Mouse (Mus musculus) hindbrain, embryonic 15.5 days (tissue): ENCODE data around the gene 4930579F01Rik. TPM values are rescaled to one million over a fixed set of nuclear protein-coding genes. Genes with fewer than 3 reads are reported as not detected.

ENCODE experiments used
- ATAC-seq: fragments of 200-750 bp; cut with Nextera tagmentation; 2 replicates; pipeline ENCODE4 v1.8.0; 2017; ENCODE audit warnings: low read depth, moderate number of reproducible peaks, moderate TSS enrichment; ENCODE audit not compliant: low FRiP score
- H3K27ac ChIP-seq: fragments of 300-500 bp; sonication (generic); replicated peaks from 2 replicates; pipeline ENCODE4 v1.5.1; 2015; ENCODE audit warnings: mild to moderate bottlenecking, inconsistent platforms
- H3K27me3 ChIP-seq: fragments of 300-500 bp; sonication (generic); 2 replicates; pipeline ENCODE4 v1.6.1; 2015; ENCODE audit warnings: control low read depth, inconsistent platforms
- H3K36me3 ChIP-seq: fragments of 300-500 bp; sonication (generic); 2 replicates; pipeline ENCODE4 v1.6.1; 2015; ENCODE audit warnings: control low read depth, inconsistent platforms
- H3K4me1 ChIP-seq: fragments of 300-500 bp; sonication (generic); replicated peaks from 2 replicates; pipeline ENCODE4 v1.6.1; 2015; ENCODE audit warnings: control low read depth, inconsistent platforms
- H3K4me2 ChIP-seq: fragments of 300-500 bp; sonication (generic); 2 replicates; pipeline ENCODE4 v1.6.1; 2015; ENCODE audit warnings: moderate library complexity, mild to moderate bottlenecking, inconsistent platforms
- H3K4me3 ChIP-seq: fragments of 300-500 bp; sonication (generic); 2 replicates; pipeline ENCODE4 v1.5.1; 2015; ENCODE audit warnings: mild to moderate bottlenecking, inconsistent platforms
- H3K9ac ChIP-seq: fragments of 300-500 bp; sonication (generic); 2 replicates; pipeline ENCODE4 v1.6.1; 2015; ENCODE audit warnings: inconsistent platforms
- H3K9me3 ChIP-seq: fragments of 300-500 bp; sonication (generic); 2 replicates; pipeline ENCODE4 v1.6.1; 2016; ENCODE audit warnings: control low read depth, inconsistent platforms
- WGBS: fragments of 180-500 bp; shearing (Covaris S2); methylation state at CpG from one replicate; pipeline ENCODE4 v1.1.7; 2015; 5-methylcytosine and 5-hydroxymethylcytosine counted together
- polyA plus RNA-seq: library from polyadenylated mRNA; unstranded; fragments of >200 nt; fragmentation: Nextera tagmentation; extraction: Ambion mirVana; gene quantifications from 2 replicates; pipeline ENCODE4 v1.2.1, GENCODE M21; 2015

4930579F01Rik gene
- polyA plus RNA-seq, 1 experiment from 2014 or later: 0.09 TPM

DNA sequence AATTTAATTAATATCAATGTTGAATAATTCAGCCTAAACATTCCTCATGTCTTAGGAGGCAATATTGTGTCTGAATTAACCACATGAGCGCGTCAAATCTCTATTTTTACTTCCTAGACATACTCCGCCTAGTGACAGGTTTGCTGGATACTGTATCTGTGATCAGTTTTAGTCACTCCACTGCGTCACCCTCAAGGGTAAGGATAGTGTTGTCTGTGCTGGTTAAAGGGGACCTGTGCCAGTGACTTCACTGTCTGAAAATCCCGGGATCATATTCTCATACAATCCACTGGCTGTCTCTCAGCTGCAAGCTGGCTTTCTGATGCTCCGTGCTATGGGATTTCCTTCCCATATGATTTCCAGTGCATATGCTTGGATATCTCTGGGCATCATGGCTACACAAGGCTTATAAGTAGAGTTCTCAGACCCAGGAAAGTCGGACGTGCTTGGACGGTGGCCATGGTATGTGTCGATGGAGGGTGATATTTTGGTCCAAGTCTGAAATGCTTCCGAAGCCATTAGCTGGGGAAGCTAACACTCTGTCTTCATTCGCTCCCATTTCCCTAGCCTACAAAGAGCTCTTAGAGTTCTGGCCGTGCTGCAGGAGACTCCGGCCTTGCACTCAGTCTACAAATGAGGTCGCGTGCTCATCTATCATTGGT lies 74.0 kb downstream of the 4930579F01Rik start:
- Histone ChIP-seq H3K4me1 (no peaks in the 10 kb centered on the region), H3K4me3 (no peak overlapping the region), H3K36me3 (no peaks in the 10 kb centered on the region), H3K27me3 (no peaks in the 10 kb centered on the region), H3K9ac (no peak overlapping the region), H3K27ac (no peak overlapping the region), H3K4me2 (no peak overlapping the region), H3K9me3 (no peaks in the 10 kb centered on the region)
- WGBS: 95% methylated on average over 16 of the region's 16 CpGs
- no peak for ATAC-seq

DNA sequence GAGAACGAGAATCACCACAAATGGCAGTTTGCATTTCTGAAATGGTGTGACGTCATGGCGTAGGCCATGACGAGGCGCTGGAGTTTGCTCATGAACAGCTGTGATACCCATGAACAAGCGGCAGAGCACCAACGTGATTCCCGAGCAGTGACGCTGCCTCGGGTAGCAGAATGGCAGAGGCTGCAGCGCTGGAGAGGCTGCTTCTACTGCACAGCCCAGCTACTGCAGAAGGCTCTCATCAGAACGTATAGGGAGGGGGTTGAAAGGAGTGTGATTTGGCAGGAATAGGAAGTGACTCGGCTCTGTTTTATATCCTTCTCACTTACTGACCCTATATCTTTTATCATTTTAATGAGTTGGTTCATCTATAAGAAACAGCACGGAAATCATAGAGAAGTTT lies 74.8 kb downstream of the 4930579F01Rik start:
- Histone ChIP-seq H3K4me2 (no peak overlapping the region), H3K27me3 (no peaks in the 10 kb centered on the region), H3K9me3 (no peaks in the 10 kb centered on the region), H3K9ac (no peak overlapping the region), H3K27ac (no peak overlapping the region), H3K4me3 (no peak overlapping the region), H3K4me1 (no peaks in the 10 kb centered on the region), H3K36me3 (no peaks in the 10 kb centered on the region)
- WGBS: 75% methylated on average over 14 of the region's 14 CpGs
- no peak for ATAC-seq

DNA sequence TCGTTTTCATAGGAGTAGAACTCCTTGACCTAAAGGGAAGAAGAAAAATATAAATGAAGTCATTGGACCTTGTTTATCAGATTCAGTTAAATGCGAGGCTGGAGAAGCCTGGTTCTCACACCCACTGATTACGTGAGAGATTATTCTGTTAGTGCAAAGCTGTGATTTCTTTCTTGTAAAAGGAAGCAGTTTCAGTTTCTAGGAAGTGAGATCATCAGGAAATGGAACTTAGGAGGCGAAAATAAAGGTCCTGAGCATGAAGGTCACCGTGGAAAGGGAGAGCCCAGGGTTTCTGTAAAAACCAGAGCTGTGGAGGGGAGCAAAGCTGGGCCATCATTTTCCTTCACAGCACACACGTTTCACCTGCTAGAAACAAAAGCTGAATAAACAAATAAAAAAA lies 75.2 kb downstream of the 4930579F01Rik start:
- H3K9ac ChIP-seq: no peak overlapping the region
- H3K4me2 ChIP-seq: no peak overlapping the region
- no peak for ATAC-seq
- no peaks in the 10 kb centered on the region for H3K27me3 ChIP-seq
- no peak overlapping the region for H3K27ac ChIP-seq
- no peaks in the 10 kb centered on the region for H3K9me3 ChIP-seq
- H3K36me3 ChIP-seq: no peaks in the 10 kb centered on the region
- no peak overlapping the region for H3K4me3 ChIP-seq
- 80% methylated on average over 6 of the region's 6 CpGs for WGBS
- H3K4me1 ChIP-seq: no peaks in the 10 kb centered on the region

DNA sequence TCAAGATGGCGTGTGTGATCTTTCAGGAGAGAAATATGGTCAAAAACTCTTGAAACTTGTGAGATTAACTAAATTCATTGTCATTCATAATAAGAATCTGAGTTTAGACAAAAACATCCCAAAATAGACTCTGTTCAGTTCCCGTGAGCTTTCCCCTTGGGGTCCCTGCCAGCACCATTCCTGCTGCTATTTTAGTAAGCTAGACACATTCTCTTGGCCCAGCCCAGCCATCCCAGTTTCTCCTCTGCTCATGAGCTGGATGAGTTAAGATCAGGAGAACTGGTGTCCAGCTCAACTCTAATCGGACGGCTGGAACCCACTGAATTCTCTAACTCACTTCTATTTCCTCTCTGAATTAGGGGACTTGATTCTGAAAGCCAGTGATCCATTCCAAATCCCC lies 76.8 kb downstream of the 4930579F01Rik start:
- no peaks in the 10 kb centered on the region for H3K36me3 ChIP-seq
- no peak overlapping the region for H3K9ac ChIP-seq
- H3K27me3 ChIP-seq: no peaks in the 10 kb centered on the region
- H3K4me2 ChIP-seq: no peak overlapping the region
- H3K9me3 ChIP-seq: no peaks in the 10 kb centered on the region
- no peaks in the 10 kb centered on the region for H3K4me1 ChIP-seq
- no peak overlapping the region for H3K27ac ChIP-seq
- WGBS: 88% methylated on average over 4 of the region's 4 CpGs
- H3K4me3 ChIP-seq: no peak overlapping the region
- no peak for ATAC-seq

DNA sequence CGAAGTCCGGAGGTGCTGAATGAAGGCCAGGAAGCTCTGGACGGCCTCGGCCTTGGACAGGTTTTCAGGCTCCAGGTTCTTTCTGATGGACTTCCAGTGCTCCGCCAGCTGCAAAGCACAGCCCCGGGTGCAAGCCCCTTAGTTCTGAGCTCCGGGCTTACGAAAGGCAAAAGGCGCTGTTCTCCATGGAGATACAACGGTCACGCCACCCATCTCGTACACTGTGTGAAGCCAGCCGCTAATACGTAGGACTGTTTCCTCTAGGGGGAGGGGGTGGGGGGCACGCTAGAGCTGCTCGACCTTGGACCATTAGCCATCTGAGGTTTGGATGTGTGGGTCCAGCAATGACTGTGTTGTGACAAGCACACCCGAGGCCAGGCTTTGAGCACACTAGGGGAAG lies 79.5 kb downstream of the 4930579F01Rik start:
- no peak overlapping the region for H3K27ac ChIP-seq
- H3K4me1 ChIP-seq: no peaks in the 10 kb centered on the region
- 85% methylated on average over 17 of the region's 17 CpGs for WGBS
- H3K36me3 ChIP-seq: no peaks in the 10 kb centered on the region
- no peaks in the 10 kb centered on the region for H3K9me3 ChIP-seq
- H3K4me3 ChIP-seq: no peak overlapping the region
- ATAC-seq: no peak
- no peak overlapping the region for H3K4me2 ChIP-seq
- H3K9ac ChIP-seq: no peak overlapping the region
- no peaks in the 10 kb centered on the region for H3K27me3 ChIP-seq

Other genes starting within 250 kb of the 4930579F01Rik start
- gene Dapp1, start 212.3 kb downstream of the 4930579F01Rik start, polyA plus RNA-seq: 1.7 TPM in 2 replicates
- 0.16 and 0.17 TPM in 2 replicates for gene 1110002E22Rik, start 128.8 kb downstream of the 4930579F01Rik start, polyA plus RNA-seq
- 0.18 and 0.26 TPM in 2 replicates for gene Gm5105, start 126.4 kb downstream of the 4930579F01Rik start, polyA plus RNA-seq
- 6.9 and 7.4 TPM in 2 replicates for gene Trmt10a, start 50.4 kb downstream of the 4930579F01Rik start, polyA plus RNA-seq
- 7.9 and 9.5 TPM in 2 replicates for gene Mttp, start 48.9 kb downstream of the 4930579F01Rik start, polyA plus RNA-seq
- 0.46 and 0.62 TPM in 2 replicates for gene Adh7, start 23.9 kb upstream of the 4930579F01Rik start, polyA plus RNA-seq
- 0.92 and 1.3 TPM in 2 replicates for gene Adh1, start 67.2 kb upstream of the 4930579F01Rik start, polyA plus RNA-seq
- gene Adh6a, start 119.5 kb upstream of the 4930579F01Rik start, polyA plus RNA-seq: not detected in 2 replicates
- 0.33 TPM in 1 of 2 replicates, not detected in the other for gene Adh6b, start 147.9 kb upstream of the 4930579F01Rik start, polyA plus RNA-seq
- not detected in 2 replicates for gene Adh4, start 221.6 kb upstream of the 4930579F01Rik start, polyA plus RNA-seq
- gene Adh5, start 249.3 kb upstream of the 4930579F01Rik start, polyA plus RNA-seq: 186 and 189 TPM in 2 replicates